Mouse (Mus musculus) skeletal muscle tissue, postnatal 0 days (tissue): ENCODE measurements around the gene Rab40b. TPM values are rescaled to one million over a fixed set of nuclear protein-coding genes. Genes with fewer than 3 reads are reported as not detected.

Experiments
- microRNA-seq, 2 experiments: library from miRNA; unstranded; fragments of <30 nt; microRNA quantifications; one replicate each; pipeline ENCODE4; 2016
- polyA plus RNA-seq: library from polyadenylated mRNA; unstranded; fragments of >200 nt; fragmentation: Nextera tagmentation; extraction: Ambion mirVana; gene quantifications from 2 replicates; pipeline ENCODE4 v1.2.1, GENCODE M21; 2015

Gene Rab40b
- polyA plus RNA-seq, result 101 and 105 TPM in 2 replicates

DNA sequence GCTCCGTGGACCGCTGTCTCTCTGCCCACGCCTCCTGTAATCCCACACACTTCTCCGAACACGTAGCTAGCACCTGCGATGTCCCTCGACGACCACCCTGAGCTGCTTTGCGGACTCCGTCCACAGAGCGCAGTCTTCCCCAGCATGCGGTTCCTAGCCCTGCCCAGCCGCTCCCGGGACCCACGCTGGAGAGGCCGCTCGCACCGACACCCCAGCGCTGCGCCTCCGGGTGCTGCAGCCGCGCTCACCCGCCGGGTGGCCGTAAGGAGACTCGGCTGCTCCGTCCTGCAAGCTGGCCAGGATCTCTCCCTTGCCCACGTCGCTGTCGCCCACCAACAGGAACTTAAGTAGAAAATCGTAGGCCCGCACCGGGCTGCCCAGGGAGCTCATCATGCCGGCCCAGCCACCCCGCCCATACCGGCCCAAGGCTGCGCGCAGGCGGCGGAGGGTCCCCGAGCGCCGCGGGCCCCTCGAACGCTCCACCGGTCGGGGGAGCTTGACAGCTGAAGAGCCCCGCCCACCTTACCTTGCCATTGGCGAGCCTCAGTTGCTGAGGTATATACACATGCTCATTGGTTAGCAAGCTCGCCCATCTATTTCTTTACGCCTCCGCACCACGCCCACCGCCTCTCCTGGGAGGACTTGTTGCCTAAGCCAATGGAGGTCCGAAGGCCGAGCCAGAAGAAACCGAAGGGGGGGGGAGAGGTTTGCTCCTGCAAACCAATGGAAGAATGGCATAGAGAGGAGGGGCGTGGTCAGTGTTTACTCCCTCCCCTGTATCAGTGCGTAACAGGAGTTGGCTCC is at the start of gene Rab40b:
Gene Rab40b, minus strand, starts transcription at position 502 of the 804 bp plus-strand sequence.

DNA sequence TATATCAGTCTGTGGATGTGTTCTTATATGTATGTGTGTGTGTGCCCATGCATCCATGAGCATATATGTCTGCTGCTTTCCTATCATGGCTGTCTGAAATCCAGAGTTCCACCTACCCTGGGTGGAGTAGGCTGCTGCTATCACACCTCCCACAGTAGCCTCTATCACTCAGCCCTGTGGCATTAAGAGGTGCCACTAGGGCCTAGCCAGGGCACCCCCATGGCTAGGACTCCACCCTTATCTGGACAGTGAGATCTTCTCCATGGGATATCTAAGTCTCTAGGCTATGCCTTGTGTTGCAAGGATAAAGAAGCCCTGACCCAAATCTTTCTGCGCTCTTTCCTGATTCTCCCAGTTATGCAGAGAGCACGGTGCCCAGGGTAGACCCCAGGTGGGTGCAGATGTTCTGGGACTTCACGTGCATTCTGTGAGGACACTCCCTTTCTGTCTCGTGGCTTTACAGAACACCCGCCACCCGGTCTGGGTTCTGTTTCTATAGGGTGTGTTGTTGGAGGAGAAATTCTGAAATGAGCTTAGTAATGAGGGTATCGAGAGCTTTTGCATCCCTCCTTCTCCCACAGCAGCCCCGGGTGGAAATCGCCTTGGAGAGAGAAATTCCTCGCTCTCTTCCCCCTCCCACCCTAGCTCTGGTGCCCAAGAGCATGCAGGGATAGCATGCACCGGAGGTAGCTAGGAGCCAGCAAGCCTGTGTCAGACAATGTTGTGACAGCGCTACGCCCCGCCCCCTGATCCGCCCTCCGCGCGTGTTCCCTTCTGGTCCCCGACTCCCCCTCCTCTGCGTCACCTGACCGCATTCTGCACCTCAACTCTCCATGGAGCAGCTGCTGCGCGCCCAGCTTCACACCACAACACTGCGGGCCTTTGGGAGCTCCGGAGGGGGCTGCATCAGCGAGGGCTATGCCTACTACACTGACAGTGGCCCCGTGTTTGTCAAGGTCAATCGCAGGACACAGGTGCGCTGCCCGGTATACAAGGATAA is 46.4 kb upstream of the Rab40b start, which contains the start of gene Fn3k:
Gene Fn3k, plus strand, starts transcription at position 758 of the 1,000 bp plus-strand sequence.

DNA sequence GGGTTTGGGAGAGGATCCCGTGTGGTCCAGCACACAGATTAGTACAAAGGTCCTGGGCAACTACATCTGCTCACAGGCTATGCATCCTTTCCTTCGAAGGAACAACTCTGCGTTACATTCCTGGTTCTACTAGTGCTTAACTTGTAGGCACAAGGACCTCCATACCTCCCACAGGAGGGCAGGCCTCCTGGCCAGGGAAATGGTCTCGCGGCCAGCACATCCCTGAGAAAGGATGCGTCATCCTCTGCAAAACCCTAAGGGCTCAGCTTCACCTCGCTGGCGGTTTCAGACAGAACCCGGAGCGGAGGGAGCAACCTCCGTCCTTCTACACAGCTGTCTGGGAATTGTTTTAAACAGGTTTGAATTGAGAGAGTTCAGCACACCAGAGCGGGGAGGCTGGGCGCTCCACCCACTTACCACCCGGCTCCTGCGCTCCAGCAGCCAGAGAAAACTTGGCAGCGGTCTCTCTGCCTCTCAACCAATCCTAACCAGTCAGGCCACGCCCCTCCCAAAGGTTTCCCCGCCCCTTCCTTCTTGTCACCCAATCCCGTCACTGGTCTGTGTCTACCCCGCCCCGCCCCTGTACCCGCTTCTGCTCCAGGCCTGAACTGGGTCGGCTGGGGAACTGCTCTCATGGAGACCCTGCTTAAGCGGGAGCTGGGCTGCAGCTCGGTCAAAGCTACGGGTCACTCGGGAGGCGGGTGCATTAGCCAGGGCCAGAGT is 32.9 kb upstream of the Rab40b start, which contains the start of gene Fn3krp:
Gene Fn3krp, plus strand, starts transcription at position 572 of the 723 bp plus-strand sequence.

DNA sequence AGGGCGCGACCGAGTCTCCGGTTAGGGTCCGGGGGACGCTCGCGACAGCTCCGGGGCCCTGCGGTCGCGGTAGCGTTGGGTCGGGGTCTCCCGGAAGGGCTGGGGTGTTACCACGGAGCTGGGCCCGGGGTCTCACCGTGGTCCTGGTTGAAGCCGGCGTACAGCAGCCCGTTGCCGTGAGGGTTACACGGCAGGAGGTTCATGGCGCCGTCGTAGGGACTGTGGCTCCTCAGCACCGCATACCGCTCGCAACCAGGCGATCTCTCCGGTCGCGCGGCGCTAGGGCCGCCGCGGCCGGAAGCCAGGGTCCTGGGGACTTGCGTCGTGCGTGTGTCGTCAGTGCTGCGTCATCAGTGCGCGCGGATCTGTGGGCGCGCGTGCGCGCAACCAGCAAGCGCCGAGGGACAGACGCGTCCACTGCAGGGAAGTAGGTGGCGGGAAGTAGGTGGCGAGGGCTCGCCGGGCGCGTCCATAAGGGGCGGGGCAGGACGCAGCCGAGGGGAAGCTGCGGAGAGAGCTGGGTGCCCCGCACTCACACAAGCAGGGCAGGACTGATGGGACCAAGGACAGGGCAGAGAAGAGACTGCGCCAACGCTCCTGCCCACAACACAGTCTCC is 33.9 kb downstream of the Rab40b start, which contains the start of gene Wdr45b:
Gene Wdr45b, minus strand, starts transcription at position 355 of the 617 bp plus-strand sequence.

Small RNA genes within 50 kb of the gene (microRNA-seq; reads per million reads assigned to microRNA genes)
- gene Mir7236, result 0.85 to 1.1 reads per million in 2 experiments

Other genes starting within 250 kb of the Rab40b start
- gene Tex19.1, start 242.1 kb downstream of the Rab40b start, polyA plus RNA-seq, result 0.07 and 0.12 TPM in 2 replicates
- gene Uts2r, start 228.0 kb downstream of the Rab40b start, polyA plus RNA-seq, result 2.7 and 3.2 TPM in 2 replicates
- gene Hexdc, start 183.8 kb downstream of the Rab40b start, polyA plus RNA-seq, result 5.0 and 5.6 TPM in 2 replicates
- 22.1 and 23.6 TPM in 2 replicates for gene Ogfod3, start 183.5 kb downstream of the Rab40b start, polyA plus RNA-seq
- gene Cybc1, start 158.9 kb downstream of the Rab40b start, polyA plus RNA-seq, result 9.3 and 12.4 TPM in 2 replicates
- 20.4 and 23.9 TPM in 2 replicates for gene Narf, start 151.0 kb downstream of the Rab40b start, polyA plus RNA-seq
- 3.8 and 4.1 TPM in 2 replicates for gene Foxk2, start 128.3 kb downstream of the Rab40b start, polyA plus RNA-seq
- gene Wdr45b, start 33.8 kb downstream of the Rab40b start, polyA plus RNA-seq, result 54.1 and 57.8 TPM in 2 replicates
- gene Fn3krp, start 33.1 kb upstream of the Rab40b start, polyA plus RNA-seq, result 6.3 and 6.8 TPM in 2 replicates
- 17.0 and 17.3 TPM in 2 replicates for gene Fn3k, start 46.7 kb upstream of the Rab40b start, polyA plus RNA-seq
- gene Tbcd, start 63.7 kb upstream of the Rab40b start, polyA plus RNA-seq, result 14.2 TPM in 2 replicates
- 0.05 and 0.66 TPM in 2 replicates for gene Zfp750, start 131.1 kb upstream of the Rab40b start, polyA plus RNA-seq